Mouse (Mus musculus) myocyte (in vitro differentiated cells): ENCODE data around the gene Pde4d.

Experiments used
- E2F4 ChIP-seq: IDR thresholded peaks from one replicate; pipeline ENCODE4 v1.6.1; 2011; ENCODE audit warnings: mild to moderate bottlenecking, control low read depth, moderate library complexity; ENCODE audit not compliant: insufficient read depth
- MYOD1 ChIP-seq, 3 experiments: IDR thresholded peaks; one replicate each; pipeline ENCODE4 v1.6.1; 2011; ENCODE audit warnings: control low read depth in 2 of 3, low read depth in 2 of 3, mild to moderate bottlenecking in 2 of 3, moderate library complexity in 1 of 3; ENCODE audit not compliant: insufficient read length in 2 of 3, control insufficient read depth in 1 of 3
- POLR2A ChIP-seq: IDR thresholded peaks from one replicate; pipeline ENCODE4 v1.6.1; 2011; ENCODE audit warnings: low read depth, mild to moderate bottlenecking, control low read depth, moderate library complexity; ENCODE audit not compliant: insufficient read length
- REST ChIP-seq: IDR thresholded peaks from one replicate; pipeline ENCODE4 v1.6.1; 2011; ENCODE audit warnings: mild to moderate bottlenecking, control low read depth, moderate library complexity; ENCODE audit not compliant: insufficient read depth, insufficient read length

DNA sequence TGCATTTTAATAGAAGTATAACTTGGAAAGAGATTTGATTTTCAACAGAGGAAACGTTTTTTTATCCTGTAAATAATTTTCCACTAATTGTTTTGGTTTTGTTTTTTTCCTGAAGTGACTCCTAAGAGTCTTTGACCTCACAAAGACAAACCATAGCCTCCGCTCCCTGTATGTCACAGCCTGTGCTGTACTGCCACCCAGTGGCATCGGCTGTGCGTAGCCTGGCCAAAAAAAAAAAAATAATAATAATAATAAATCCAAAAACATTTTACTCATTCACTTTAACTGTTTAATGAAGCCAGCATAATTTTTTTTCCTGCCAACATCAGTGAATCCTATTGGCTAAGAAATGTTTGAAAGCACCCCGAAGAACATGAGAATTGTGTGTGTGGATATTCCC lies 1309.5 kb downstream of the Pde4d start:
- TF ChIP-seq POLR2A (no peak), E2F4 (no peak), MYOD1 (IDR thresholded peaks at IDR 0.05; ENCODE audit: control insufficient read depth in 1 of 3, insufficient read length in 2 of 3, low read depth in 2 of 3) (no peak), REST (no peak)
